Mouse (Mus musculus) cerebellum, postnatal 25 days (tissue): ENCODE measurements around the gene Amot.

Experiments used
- DNase-seq, 2 experiments: peaks; one replicate each; pipeline ENCODE4 v3.0.0; 2021; ENCODE audit warnings: mixed read lengths in 2 of 2

The Amot gene

DNA sequence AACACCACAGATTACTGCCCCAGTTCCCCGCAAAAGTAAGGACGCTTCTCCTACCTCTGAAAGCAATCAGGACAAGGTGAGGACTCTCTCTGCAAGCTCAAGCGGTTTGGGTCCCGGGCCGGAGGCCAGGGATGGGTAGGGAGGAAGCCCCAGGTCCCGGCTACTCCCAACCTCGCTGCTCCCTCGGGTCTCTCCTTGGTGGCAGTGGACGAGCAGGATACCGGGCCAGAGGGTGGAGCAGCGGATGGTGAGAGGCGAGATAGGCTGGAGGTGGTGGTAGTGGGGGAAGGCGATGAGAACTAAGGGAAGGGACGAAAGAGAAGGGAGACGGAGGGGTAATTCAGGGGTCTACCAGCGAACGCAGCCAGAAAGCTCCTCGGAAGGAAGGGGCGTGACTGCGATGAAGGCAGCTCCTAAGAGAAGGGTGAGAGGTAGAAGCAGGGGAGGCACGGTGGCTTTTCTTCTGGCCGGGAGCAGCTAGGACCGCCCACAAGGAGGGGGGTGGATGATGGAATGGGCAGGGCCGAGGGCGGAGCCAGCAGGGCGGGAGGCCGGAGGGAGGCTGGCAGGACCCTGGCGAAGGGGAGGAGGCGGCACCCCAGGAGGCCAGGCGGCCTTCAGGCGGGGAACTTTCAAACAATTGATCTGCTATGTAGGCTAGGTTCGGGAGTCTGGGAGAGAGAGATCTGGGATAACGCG is at the start of gene Amot:
Amot (minus strand) TSS at position 465 of the 699 bp plus-strand sequence.
- peak; percentile 76 to 87 for DNase-seq

DNA sequence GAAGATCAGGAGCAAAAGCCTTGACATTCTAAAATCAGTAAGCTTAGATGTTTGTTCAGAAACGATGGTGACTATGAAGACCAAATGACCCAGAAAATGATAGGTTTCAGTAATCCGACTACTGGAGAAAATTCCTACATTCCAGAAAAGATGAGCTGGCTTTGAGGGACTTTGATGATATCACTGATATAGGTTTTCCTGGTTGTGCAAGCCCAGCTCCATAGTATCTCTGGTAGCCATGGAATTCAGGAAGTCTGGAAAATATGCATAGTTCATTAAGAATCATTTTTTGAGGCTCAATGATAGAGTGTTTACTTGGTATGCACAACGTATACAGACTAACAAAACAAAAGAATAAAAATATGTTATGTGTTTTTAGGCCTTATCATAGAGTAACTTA is 40.1 kb upstream of the Amot start:
- no peak for DNase-seq

GRCm38 (mm10) chrX:145543602-145544490 is 38.9 kb upstream of the Amot start:
- DNase-seq, result no peak

- DNase-seq, result no peak
Measured at GRCm38 (mm10) chrX:145541050-145541449, 36.1 kb upstream of the Amot start.

DNA sequence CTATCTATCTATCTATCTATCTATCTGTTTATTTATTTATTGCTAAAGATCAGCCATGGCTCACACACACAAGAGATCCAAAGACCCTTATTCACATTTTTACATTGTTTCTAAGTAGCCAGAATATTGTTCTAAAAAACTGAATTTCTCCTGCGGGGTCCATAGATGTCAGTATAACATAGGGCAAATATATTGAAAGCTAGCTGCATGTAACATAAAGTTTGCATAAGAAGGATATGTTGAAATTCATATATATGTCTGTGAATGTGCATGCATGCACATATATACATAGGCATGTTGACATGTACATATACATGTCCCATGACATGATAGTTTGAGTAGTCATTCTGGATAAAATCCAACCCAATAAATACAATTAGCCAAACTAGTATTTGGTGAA is 35.3 kb upstream of the Amot start:
- DNase-seq, result no peak

GRCm38 (mm10) chrX:145529602-145530001 is 24.6 kb upstream of the Amot start:
- DNase-seq, result no peak

GRCm38 (mm10) chrX:145516322-145517066 is 11.5 kb upstream of the Amot start:
- DNase-seq, result no peak

DNA sequence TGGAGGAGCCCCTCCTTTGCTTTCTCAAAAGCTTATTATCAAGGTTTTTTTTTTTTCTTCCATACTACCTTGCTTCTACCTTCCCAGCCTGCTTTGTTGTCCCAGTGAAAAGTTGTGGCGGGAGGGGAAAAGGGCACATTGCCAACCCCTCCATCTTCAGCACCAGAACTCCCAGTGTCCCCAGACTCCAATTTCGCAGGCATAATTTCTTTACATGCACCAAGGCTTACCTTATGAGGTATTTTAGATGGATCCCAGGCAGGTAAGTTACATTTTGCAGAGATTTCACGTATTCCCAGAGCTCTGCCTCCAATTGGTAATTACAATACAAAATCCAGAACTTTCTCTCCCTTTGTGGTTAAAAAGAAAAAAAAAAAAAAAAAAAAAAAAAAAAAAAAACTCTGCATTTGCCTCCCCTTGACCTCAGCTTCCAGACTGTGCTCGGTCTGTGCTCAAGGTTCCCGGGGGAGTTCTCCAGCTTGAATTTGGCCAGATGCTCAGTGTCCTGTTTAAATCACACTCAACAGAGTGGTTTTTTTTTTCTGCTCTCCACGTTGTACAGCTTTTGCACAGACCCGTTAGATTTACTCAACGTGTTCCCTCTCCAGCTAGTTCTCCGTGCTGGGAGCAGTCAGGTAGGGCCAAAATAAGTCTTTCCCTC is 10.6 kb upstream of the Amot start:
- no peak for DNase-seq

DNA sequence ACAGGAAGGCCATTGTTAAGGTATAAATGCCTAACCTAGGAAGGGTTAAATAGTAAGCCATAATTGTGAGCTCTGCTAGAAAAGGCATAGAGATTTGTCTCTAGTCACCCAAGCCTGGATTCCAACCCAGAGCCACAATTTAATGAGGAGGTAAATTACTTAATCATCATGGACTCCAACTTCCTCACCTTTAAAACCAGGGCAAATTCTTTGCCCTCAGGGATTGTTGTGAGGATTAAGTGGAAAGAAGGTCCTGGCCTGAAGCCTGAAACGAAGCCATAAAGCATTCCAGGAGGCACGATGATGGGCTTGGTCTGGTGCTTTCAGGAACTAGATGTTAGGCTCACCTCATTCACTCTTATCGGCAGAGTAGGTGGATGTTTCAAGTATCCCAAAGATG is 5.7 kb upstream of the Amot start:
- no peak for DNase-seq

- DNase-seq, result peak; percentile 51 to 68
Measured at GRCm38 (mm10) chrX:145505457-145506201, 648 bp upstream of the Amot start.

GRCm38 (mm10) chrX:145501666-145502355 is 3.2 kb downstream of the Amot start:
- no peak for DNase-seq

GRCm38 (mm10) chrX:145499101-145499500 is 5.9 kb downstream of the Amot start:
- DNase-seq, result no peak

- DNase-seq, result no peak
Measured at GRCm38 (mm10) chrX:145498691-145499090, 6.3 kb downstream of the Amot start.

DNA sequence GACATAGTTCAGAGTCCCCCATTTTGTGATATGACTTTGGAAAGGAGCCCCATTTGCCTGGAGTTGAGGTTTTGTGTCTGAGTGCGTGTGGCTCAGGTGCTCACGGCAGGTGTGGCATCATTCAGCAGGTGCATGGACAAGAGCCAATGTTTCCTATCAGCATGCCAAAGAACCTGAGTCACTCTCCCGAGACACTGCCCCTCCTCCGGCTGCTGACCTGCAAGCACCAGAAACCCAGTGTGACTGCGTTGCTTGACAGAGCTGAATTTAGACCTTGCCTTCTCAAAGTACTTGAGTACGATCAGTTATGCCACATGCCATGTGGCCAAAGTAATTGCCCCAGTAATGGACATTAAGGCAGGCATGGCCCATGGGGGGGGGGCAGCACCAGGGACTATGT is 7.5 kb downstream of the Amot start:
- peak in 1 of 2 experiments; percentile 38 for DNase-seq

DNA sequence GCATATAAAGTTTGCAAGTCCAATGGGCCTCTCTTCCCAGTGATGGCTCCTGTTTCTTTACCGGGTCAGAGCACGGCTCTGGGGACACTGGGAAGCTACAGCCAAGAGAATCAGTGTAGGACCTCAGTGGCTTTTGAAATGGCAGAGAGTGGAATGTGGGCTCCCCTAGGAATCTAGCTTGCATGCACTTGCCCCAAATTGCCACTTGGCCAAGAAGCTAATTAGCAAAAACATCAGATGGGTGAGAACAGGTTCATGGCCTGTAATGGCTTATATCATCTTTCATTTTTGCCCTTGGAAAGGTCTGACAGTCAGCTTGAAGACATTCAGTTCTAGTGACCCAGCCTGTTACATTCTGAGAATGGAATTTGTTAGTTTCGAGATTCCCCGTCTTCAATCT is 9.6 kb downstream of the Amot start:
- DNase-seq, result no peak

- DNase-seq, result no peak
Measured at GRCm38 (mm10) chrX:145490821-145491220, 14.2 kb downstream of the Amot start.

DNA sequence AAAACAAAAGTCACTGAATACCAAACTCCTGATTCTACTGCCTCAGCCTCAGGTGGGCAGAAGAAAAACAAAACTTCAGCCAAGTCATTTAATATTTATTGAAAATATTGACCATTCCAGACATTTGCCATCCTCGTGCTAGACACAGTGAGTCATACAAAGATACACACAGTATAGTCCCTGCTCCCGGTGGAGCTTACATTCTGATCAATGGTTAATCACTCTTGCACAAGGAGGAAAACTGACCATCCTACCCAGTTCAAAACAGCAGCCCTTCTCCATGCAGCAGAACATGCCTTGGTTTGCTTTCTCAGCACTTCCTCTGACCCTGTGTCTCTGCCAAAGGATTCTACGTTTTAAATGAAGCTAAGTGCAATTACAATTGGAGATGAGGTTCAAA is 14.6 kb downstream of the Amot start:
- no peak for DNase-seq

DNA sequence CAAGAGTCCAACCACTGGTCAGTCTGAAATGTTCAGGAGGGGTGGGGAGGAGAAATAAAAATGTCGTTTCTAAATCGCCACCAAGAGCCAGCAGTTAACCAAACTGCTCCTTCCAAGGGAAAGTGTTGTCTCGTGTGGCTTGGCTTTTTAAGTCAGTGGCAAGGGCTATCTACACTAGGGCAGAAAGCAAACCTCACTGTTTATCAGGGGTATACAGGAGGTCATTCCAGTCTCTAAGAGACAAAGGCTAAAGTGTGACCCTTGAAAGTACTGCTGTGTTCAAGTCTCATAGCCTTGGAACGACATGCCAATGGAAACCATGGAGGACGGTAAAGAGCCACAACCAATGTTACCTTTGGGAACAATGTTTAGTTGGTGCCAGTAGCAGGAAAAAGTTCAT is 15.0 kb downstream of the Amot start:
- DNase-seq, result no peak

GRCm38 (mm10) chrX:145485495-145485894 is 19.5 kb downstream of the Amot start:
- no peak for DNase-seq

- DNase-seq, result peak; percentile 35 to 47
Measured at GRCm38 (mm10) chrX:145483486-145484055, 21.4 kb downstream of the Amot start.

GRCm38 (mm10) chrX:145482383-145482782 is 22.6 kb downstream of the Amot start:
- no peak for DNase-seq
